Mouse (Mus musculus): ENCODE data around the gene Gpt2. TPM values are rescaled to one million over a fixed set of nuclear protein-coding genes. Genes with fewer than 3 reads are reported as not detected.

The Gpt2 gene
- polyA plus RNA-seq, 1 experiment from 2014 or later: 13.9 TPM

- WGBS (ENCODE audit: insufficient replicate concordance): 81% methylated on average over 3 of the region's 3 CpGs
Observed at GRCm38 (mm10) chr8:85474924-85475323, 17.5 kb upstream of the Gpt2 start.

GRCm38 (mm10) chr8:85476970-85477545 is 15.3 kb upstream of the Gpt2 start:
- WGBS (ENCODE audit: insufficient replicate concordance): 53% methylated on average over 4 of the region's 4 CpGs
- Histone ChIP-seq H3K4me1 (ENCODE audit: control insufficient read depth, insufficient read depth, low read length) (no peaks in the 10 kb centered on the region), H3K27ac (ENCODE audit: low read depth, low read length) (no peak overlapping the region), H3K36me3 (ENCODE audit: control insufficient read depth, insufficient read depth, low read length) (no peaks in the 10 kb centered on the region), H3K9me3 (replicated peaks; ENCODE audit: control insufficient read depth, low read length) (no peaks in the 10 kb centered on the region), H3K9ac (ENCODE audit: low read depth, low read length) (no peak overlapping the region), H3K4me3 (ENCODE audit: low read depth, low read length) (no peak overlapping the region), H3K27me3 (ENCODE audit: control insufficient read depth, insufficient read depth, low read length) (no peaks in the 10 kb centered on the region), H3K4me2 (no peak overlapping the region)
- no peak for ATAC-seq (replicated peaks; ENCODE audit: insufficient number of reproducible peaks, low FRiP score, low TSS enrichment)

More at GRCm38 (mm10) chr8:85474924-85475323, 17.5 kb upstream of the Gpt2 start:
- Histone ChIP-seq H3K27me3 (ENCODE audit: control insufficient read depth, insufficient read depth, low read length) (no peaks in the 10 kb centered on the region), H3K36me3 (ENCODE audit: control insufficient read depth, insufficient read depth, low read length) (no peaks in the 10 kb centered on the region), H3K4me2 (no peak overlapping the region), H3K4me3 (ENCODE audit: low read depth, low read length) (no peak overlapping the region), H3K9ac (ENCODE audit: low read depth, low read length) (no peak overlapping the region), H3K9me3 (replicated peaks; ENCODE audit: control insufficient read depth, low read length) (no peaks in the 10 kb centered on the region), H3K4me1 (ENCODE audit: control insufficient read depth, insufficient read depth, low read length) (no peaks in the 10 kb centered on the region), H3K27ac (ENCODE audit: low read depth, low read length) (no peak overlapping the region)
- ATAC-seq (replicated peaks; ENCODE audit: insufficient number of reproducible peaks, low FRiP score, low TSS enrichment): no peak

- Histone ChIP-seq H3K27me3 (ENCODE audit: control insufficient read depth, insufficient read depth, low read length) (no peaks in the 10 kb centered on the region), H3K9ac (ENCODE audit: low read depth, low read length) (no peak overlapping the region), H3K4me3 (ENCODE audit: low read depth, low read length) (no peak overlapping the region), H3K9me3 (replicated peaks; ENCODE audit: control insufficient read depth, low read length) (no peaks in the 10 kb centered on the region), H3K27ac (ENCODE audit: low read depth, low read length) (no peak overlapping the region), H3K4me1 (ENCODE audit: control insufficient read depth, insufficient read depth, low read length) (no peaks in the 10 kb centered on the region), H3K4me2 (no peak overlapping the region), H3K36me3 (ENCODE audit: control insufficient read depth, insufficient read depth, low read length) (no peaks in the 10 kb centered on the region)
- no peak for ATAC-seq (replicated peaks; ENCODE audit: insufficient number of reproducible peaks, low FRiP score, low TSS enrichment)
- WGBS (ENCODE audit: insufficient replicate concordance): 68% methylated on average over 2 of the region's 2 CpGs
Observed at GRCm38 (mm10) chr8:85478397-85478796, 14.0 kb upstream of the Gpt2 start.

- Histone ChIP-seq H3K36me3 (ENCODE audit: control insufficient read depth, insufficient read depth, low read length) (no peaks in the 10 kb centered on the region), H3K4me1 (ENCODE audit: control insufficient read depth, insufficient read depth, low read length) (no peaks in the 10 kb centered on the region), H3K27ac (ENCODE audit: low read depth, low read length) (no peak overlapping the region), H3K4me3 (ENCODE audit: low read depth, low read length) (no peak overlapping the region), H3K27me3 (ENCODE audit: control insufficient read depth, insufficient read depth, low read length) (no peaks in the 10 kb centered on the region), H3K9me3 (replicated peaks; ENCODE audit: control insufficient read depth, low read length) (no peaks in the 10 kb centered on the region), H3K9ac (ENCODE audit: low read depth, low read length) (no peak overlapping the region), H3K4me2 (no peak overlapping the region)
- ATAC-seq (replicated peaks; ENCODE audit: insufficient number of reproducible peaks, low FRiP score, low TSS enrichment): no peak
- WGBS (ENCODE audit: insufficient replicate concordance): 77% methylated on average over 2 of the region's 2 CpGs
Observed at GRCm38 (mm10) chr8:85479710-85480109, 12.7 kb upstream of the Gpt2 start.

- peak overlapping the region; percentile 47 for H3K4me2 ChIP-seq
- WGBS (ENCODE audit: insufficient replicate concordance): 29% methylated on average over 10 of the region's 10 CpGs
- ATAC-seq (replicated peaks; ENCODE audit: insufficient number of reproducible peaks, low FRiP score, low TSS enrichment): no peak
- H3K27ac ChIP-seq (ENCODE audit: low read depth, low read length): no peak overlapping the region
- H3K36me3 ChIP-seq (ENCODE audit: control insufficient read depth, insufficient read depth, low read length): no peaks in the 10 kb centered on the region
- no peak overlapping the region for H3K4me3 ChIP-seq (ENCODE audit: low read depth, low read length)
- no peaks in the 10 kb centered on the region for H3K4me1 ChIP-seq (ENCODE audit: control insufficient read depth, insufficient read depth, low read length)
- H3K9me3 ChIP-seq (replicated peaks; ENCODE audit: control insufficient read depth, low read length): no peaks in the 10 kb centered on the region
- peak overlapping the region; percentile 56; the same call in 1 of the 2 replicates for H3K9ac ChIP-seq (ENCODE audit: low read depth, low read length)
- no peaks in the 10 kb centered on the region for H3K27me3 ChIP-seq (ENCODE audit: control insufficient read depth, insufficient read depth, low read length)
Observed at GRCm38 (mm10) chr8:85481900-85482299, 10.5 kb upstream of the Gpt2 start.

GRCm38 (mm10) chr8:85482427-85482826 is 9.9 kb upstream of the Gpt2 start:
- Histone ChIP-seq H3K9me3 (replicated peaks; ENCODE audit: control insufficient read depth, low read length) (no peaks in the 10 kb centered on the region), H3K9ac (ENCODE audit: low read depth, low read length) (no peak overlapping the region), H3K4me2 (no peak overlapping the region), H3K27ac (ENCODE audit: low read depth, low read length) (no peak overlapping the region), H3K4me3 (ENCODE audit: low read depth, low read length) (no peak overlapping the region), H3K36me3 (ENCODE audit: control insufficient read depth, insufficient read depth, low read length) (no peaks in the 10 kb centered on the region), H3K27me3 (ENCODE audit: control insufficient read depth, insufficient read depth, low read length) (no peaks in the 10 kb centered on the region), H3K4me1 (ENCODE audit: control insufficient read depth, insufficient read depth, low read length) (no peaks in the 10 kb centered on the region)
- no peak for ATAC-seq (replicated peaks; ENCODE audit: insufficient number of reproducible peaks, low FRiP score, low TSS enrichment)
- 61% methylated on average over 6 of the region's 6 CpGs for WGBS (ENCODE audit: insufficient replicate concordance)

GRCm38 (mm10) chr8:85487906-85488620 is 4.3 kb upstream of the Gpt2 start:
- 82% methylated on average over 20 of the region's 20 CpGs for WGBS (ENCODE audit: insufficient replicate concordance)
- no peak for ATAC-seq (replicated peaks; ENCODE audit: insufficient number of reproducible peaks, low FRiP score, low TSS enrichment)

GRCm38 (mm10) chr8:85488631-85489030 is 3.7 kb upstream of the Gpt2 start:
- no peaks in the 10 kb centered on the region for H3K4me1 ChIP-seq (ENCODE audit: control insufficient read depth, insufficient read depth, low read length)
- no peak overlapping the region for H3K4me3 ChIP-seq (ENCODE audit: low read depth, low read length)
- H3K4me2 ChIP-seq: no peak overlapping the region
- H3K27me3 ChIP-seq (ENCODE audit: control insufficient read depth, insufficient read depth, low read length): no peaks in the 10 kb centered on the region
- H3K9me3 ChIP-seq (replicated peaks; ENCODE audit: control insufficient read depth, low read length): no peaks in the 10 kb centered on the region
- H3K9ac ChIP-seq (ENCODE audit: low read depth, low read length): no peak overlapping the region
- no peaks in the 10 kb centered on the region for H3K36me3 ChIP-seq (ENCODE audit: control insufficient read depth, insufficient read depth, low read length)
- no peak overlapping the region for H3K27ac ChIP-seq (ENCODE audit: low read depth, low read length)
- ATAC-seq (replicated peaks; ENCODE audit: insufficient number of reproducible peaks, low FRiP score, low TSS enrichment): no peak

More at GRCm38 (mm10) chr8:85487906-85488620, 4.3 kb upstream of the Gpt2 start:
- Histone ChIP-seq H3K4me2 (no peak overlapping the region), H3K4me1 (ENCODE audit: control insufficient read depth, insufficient read depth, low read length) (no peaks in the 10 kb centered on the region), H3K9me3 (replicated peaks; ENCODE audit: control insufficient read depth, low read length) (no peaks in the 10 kb centered on the region), H3K36me3 (ENCODE audit: control insufficient read depth, insufficient read depth, low read length) (no peaks in the 10 kb centered on the region), H3K9ac (ENCODE audit: low read depth, low read length) (no peak overlapping the region), H3K27ac (ENCODE audit: low read depth, low read length) (no peak overlapping the region), H3K4me3 (ENCODE audit: low read depth, low read length) (no peak overlapping the region), H3K27me3 (ENCODE audit: control insufficient read depth, insufficient read depth, low read length) (no peaks in the 10 kb centered on the region)

GRCm38 (mm10) chr8:85489546-85489945 is 2.8 kb upstream of the Gpt2 start:
- H3K9me3 ChIP-seq (replicated peaks; ENCODE audit: control insufficient read depth, low read length): no peaks in the 10 kb centered on the region
- no peak overlapping the region for H3K4me3 ChIP-seq (ENCODE audit: low read depth, low read length)
- H3K4me2 ChIP-seq: no peak overlapping the region
- H3K9ac ChIP-seq (ENCODE audit: low read depth, low read length): no peak overlapping the region
- 85% methylated on average over 8 of the region's 8 CpGs for WGBS (ENCODE audit: insufficient replicate concordance)
- H3K36me3 ChIP-seq (ENCODE audit: control insufficient read depth, insufficient read depth, low read length): no peaks in the 10 kb centered on the region
- no peaks in the 10 kb centered on the region for H3K27me3 ChIP-seq (ENCODE audit: control insufficient read depth, insufficient read depth, low read length)
- no peaks in the 10 kb centered on the region for H3K4me1 ChIP-seq (ENCODE audit: control insufficient read depth, insufficient read depth, low read length)
- ATAC-seq (replicated peaks; ENCODE audit: insufficient number of reproducible peaks, low FRiP score, low TSS enrichment): no peak
- H3K27ac ChIP-seq (ENCODE audit: low read depth, low read length): no peak overlapping the region

Measured in heart, embryonic 11.5 days (tissue).